Mouse (Mus musculus): Measurements from ENCODE around the gene Gm45753. TPM values are rescaled to one million over a fixed set of nuclear protein-coding genes. Genes with fewer than 3 reads are reported as not detected.

Gene Gm45753
- not detected in 2 replicates for polyA plus RNA-seq (2011; ENCODE audit: insufficient read depth, insufficient read length, low read depth, missing spikeins)

DNA sequence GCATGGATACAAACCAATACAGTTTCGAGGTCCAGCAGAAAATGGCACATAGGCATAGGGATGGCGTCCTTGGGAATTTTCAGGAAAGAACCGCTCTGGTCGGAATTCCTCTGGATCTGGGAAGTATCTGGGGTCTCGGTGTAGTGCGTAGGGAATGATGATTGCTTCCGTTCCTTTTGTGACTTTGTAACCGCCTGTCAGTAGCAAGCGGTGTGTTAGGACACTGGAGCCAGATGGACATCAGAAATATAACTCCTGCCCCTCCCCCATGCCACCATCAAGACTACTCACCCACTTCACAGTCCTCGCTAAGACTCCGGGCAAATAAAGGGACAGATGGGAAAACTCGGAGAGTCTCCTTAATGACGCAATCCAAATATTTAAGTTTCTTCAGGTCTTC lies at the start of gene Gm45753:
TSS of gene Gm45753 (minus strand) at position 101 of the 400 bp plus-strand sequence.
- Histone ChIP-seq H3K27me3 (ENCODE audit: control insufficient read depth, insufficient read depth, low read length, poor library complexity, severe bottlenecking) (no peaks in the 10 kb centered on the region), H3K36me3 (ENCODE audit: control insufficient read depth, insufficient read depth, low read length, poor library complexity, severe bottlenecking) (no peaks in the 10 kb centered on the region), H3K9ac (ENCODE audit: low read depth, poor library complexity, severe bottlenecking) (no peak within 1 kb of the TSS), H3K4me3 (ENCODE audit: low read depth, low read length) (no peak within 1 kb of the TSS), H3K9me3 (replicated peaks; ENCODE audit: control insufficient read depth, insufficient read depth, low read length, poor library complexity, severe bottlenecking) (no peaks in the 10 kb centered on the region), H3K4me1 (ENCODE audit: control insufficient read depth, insufficient read depth, low read length) (no peaks in the 10 kb centered on the region), H3K27ac (ENCODE audit: insufficient read depth, low read length) (no peak within 1 kb of the TSS)
- TF ChIP-seq POLR2A (IDR thresholded peaks at IDR 0.05; ENCODE audit: insufficient read depth, low read length), result no peak
- no peak for TF ChIP-seq CTCF (IDR thresholded peaks at IDR 0.05; ENCODE audit: low read depth, low read length)
- no peak for TF ChIP-seq EP300 (IDR thresholded peaks at IDR 0.05; ENCODE audit: insufficient read depth, low read depth, low read length)

DNA sequence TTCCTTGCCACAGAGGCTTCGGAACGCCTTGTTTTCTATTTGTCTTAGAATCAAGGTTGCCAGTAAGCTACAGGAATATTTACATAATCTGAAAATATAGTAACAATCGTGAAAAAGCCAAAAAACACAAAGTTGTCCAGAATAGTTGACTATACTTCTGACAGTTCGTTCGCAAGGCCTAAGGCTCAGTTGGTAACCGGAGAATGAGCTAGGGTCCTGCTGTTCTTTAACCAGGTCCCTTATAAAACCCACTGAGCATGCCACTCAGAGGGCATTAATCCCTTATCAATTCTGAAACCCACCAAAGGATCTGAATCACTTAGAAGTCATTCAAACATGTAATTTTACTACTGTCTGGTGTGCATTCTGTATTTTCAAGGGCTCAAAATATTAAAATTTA lies 47.5 kb upstream of the Gm45753 start:
- Histone ChIP-seq H3K9me3 (replicated peaks; ENCODE audit: control insufficient read depth, insufficient read depth, low read length, poor library complexity, severe bottlenecking) (no peaks in the 10 kb centered on the region), H3K9ac (ENCODE audit: low read depth, poor library complexity, severe bottlenecking) (no peak overlapping the region), H3K27ac (ENCODE audit: insufficient read depth, low read length) (no peak overlapping the region), H3K4me1 (ENCODE audit: control insufficient read depth, insufficient read depth, low read length) (no peaks in the 10 kb centered on the region), H3K27me3 (ENCODE audit: control insufficient read depth, insufficient read depth, low read length, poor library complexity, severe bottlenecking) (peaks cover 3% of the 10 kb centered on the region), H3K36me3 (ENCODE audit: control insufficient read depth, insufficient read depth, low read length, poor library complexity, severe bottlenecking) (no peaks in the 10 kb centered on the region), H3K4me3 (ENCODE audit: low read depth, low read length) (no peak overlapping the region)
- TF ChIP-seq POLR2A (IDR thresholded peaks at IDR 0.05; ENCODE audit: insufficient read depth, low read length) (no peak), CTCF (IDR thresholded peaks at IDR 0.05; ENCODE audit: low read depth, low read length) (no peak), EP300 (IDR thresholded peaks at IDR 0.05; ENCODE audit: insufficient read depth, low read depth, low read length) (no peak)

DNA sequence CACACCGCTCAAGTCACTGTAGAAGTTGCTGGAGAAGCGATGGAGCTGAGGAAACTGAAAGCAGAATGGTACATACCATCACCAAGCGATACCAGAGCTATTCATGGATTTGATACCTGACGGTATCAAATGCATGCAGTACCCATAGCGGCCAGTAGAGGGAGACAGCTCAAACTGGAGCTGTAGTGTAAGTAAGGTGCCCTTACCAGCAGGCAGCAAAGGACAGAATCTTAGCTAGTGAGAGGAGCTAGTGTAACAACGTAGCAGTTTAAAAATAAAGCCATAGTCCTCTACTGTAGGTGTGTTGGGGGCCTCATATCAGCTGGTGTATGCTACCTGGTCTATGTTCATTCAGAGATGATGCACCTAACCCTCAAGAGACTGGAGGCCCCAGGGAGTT lies 36.8 kb upstream of the Gm45753 start:
- Histone ChIP-seq H3K4me1 (ENCODE audit: control insufficient read depth, insufficient read depth, low read length) (no peaks in the 10 kb centered on the region), H3K27ac (ENCODE audit: insufficient read depth, low read length) (no peak overlapping the region), H3K4me3 (ENCODE audit: low read depth, low read length) (no peak overlapping the region), H3K36me3 (ENCODE audit: control insufficient read depth, insufficient read depth, low read length, poor library complexity, severe bottlenecking) (no peaks in the 10 kb centered on the region), H3K9me3 (replicated peaks; ENCODE audit: control insufficient read depth, insufficient read depth, low read length, poor library complexity, severe bottlenecking) (no peaks in the 10 kb centered on the region), H3K27me3 (ENCODE audit: control insufficient read depth, insufficient read depth, low read length, poor library complexity, severe bottlenecking) (no peaks in the 10 kb centered on the region), H3K9ac (ENCODE audit: low read depth, poor library complexity, severe bottlenecking) (no peak overlapping the region)
- TF ChIP-seq EP300 (IDR thresholded peaks at IDR 0.05; ENCODE audit: insufficient read depth, low read depth, low read length) (no peak), CTCF (IDR thresholded peaks at IDR 0.05; ENCODE audit: low read depth, low read length) (peak; percentile 68)

DNA sequence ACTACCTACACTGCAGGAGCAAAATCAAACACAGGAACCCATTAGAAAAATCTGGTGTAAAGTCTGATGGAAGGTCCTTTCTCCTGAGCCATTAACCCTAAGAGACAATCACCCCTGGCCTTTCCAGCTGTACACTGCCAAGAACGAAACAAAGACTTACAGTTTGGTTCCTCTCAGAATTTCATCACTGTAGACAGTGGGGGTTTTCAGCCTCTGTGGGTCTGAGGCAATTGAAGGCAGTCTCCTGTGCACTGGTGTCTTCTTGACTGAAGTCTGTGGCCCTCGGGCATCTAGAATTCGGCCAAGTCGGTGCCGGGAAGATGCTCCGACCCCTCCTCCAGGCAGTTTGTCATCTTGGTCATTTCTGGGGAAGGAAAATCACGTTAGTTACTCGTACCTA lies 36.0 kb upstream of the Gm45753 start:
- TF ChIP-seq CTCF (IDR thresholded peaks at IDR 0.05; ENCODE audit: low read depth, low read length), result no peak
- TF ChIP-seq EP300 (IDR thresholded peaks at IDR 0.05; ENCODE audit: insufficient read depth, low read depth, low read length), result no peak
- no peak for TF ChIP-seq POLR2A (IDR thresholded peaks at IDR 0.05; ENCODE audit: insufficient read depth, low read length)
- Histone ChIP-seq H3K9me3 (replicated peaks; ENCODE audit: control insufficient read depth, insufficient read depth, low read length, poor library complexity, severe bottlenecking) (no peaks in the 10 kb centered on the region), H3K27me3 (ENCODE audit: control insufficient read depth, insufficient read depth, low read length, poor library complexity, severe bottlenecking) (no peaks in the 10 kb centered on the region), H3K4me1 (ENCODE audit: control insufficient read depth, insufficient read depth, low read length) (no peaks in the 10 kb centered on the region), H3K9ac (ENCODE audit: low read depth, poor library complexity, severe bottlenecking) (no peak overlapping the region), H3K4me3 (ENCODE audit: low read depth, low read length) (no peak overlapping the region), H3K36me3 (ENCODE audit: control insufficient read depth, insufficient read depth, low read length, poor library complexity, severe bottlenecking) (no peaks in the 10 kb centered on the region), H3K27ac (ENCODE audit: insufficient read depth, low read length) (no peak overlapping the region)

DNA sequence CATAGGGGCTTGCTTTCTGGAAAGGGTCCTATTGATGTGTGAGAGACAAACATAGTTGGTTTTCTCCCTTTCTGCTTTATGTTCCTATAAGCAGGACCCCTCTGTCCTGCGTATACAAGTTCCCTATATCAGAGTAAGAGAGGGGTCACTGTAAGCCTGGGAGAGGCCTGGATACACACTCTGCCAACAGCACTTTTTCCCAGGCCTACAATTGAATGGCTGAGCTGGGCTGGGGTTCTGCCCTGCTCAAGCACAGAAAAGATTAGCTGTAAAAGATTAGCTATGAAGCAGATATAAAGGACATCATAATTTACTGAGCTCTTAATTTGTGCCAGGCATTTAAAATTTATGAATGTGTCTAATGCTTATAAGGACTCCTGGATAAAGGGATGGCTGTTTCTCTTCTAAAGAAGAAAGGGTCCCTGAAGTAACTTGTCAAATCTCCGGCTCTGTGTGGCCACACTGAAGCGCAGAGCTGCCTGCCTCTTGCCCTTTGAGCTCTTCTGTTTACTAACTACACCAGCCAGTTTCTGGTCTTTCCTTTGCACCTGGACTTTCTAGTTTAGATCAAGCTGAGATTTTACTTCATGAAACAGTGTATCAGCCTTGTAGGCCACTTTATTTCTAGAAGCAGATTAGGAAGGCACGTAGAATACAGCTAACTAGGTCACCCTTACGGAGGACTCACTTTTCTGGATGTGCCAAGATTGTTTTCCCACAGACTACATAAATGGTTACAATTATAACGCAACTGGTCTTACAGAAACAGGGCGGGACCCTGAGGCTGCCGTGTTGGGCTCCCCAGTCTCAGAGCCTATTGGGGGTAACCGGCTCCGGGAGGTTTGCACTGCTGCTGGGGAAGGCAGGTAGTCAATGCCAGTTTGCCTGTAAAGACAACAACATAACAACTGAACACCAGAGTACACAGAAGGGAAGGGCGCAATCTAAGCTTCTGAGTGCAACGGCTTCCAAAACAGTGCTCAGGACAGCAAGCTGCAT lies 33.7 kb upstream of the Gm45753 start:
- H3K36me3 ChIP-seq (ENCODE audit: control insufficient read depth, insufficient read depth, low read length, poor library complexity, severe bottlenecking), result no peaks in the 10 kb centered on the region
- H3K27me3 ChIP-seq (ENCODE audit: control insufficient read depth, insufficient read depth, low read length, poor library complexity, severe bottlenecking), result 0 out of 2 replicates have a peak, but pooled peaks cover 1% of the 10 kb centered on the region
- no peak overlapping the region for H3K4me3 ChIP-seq (ENCODE audit: low read depth, low read length)
- no peak overlapping the region for H3K27ac ChIP-seq (ENCODE audit: insufficient read depth, low read length)
- H3K4me1 ChIP-seq (ENCODE audit: control insufficient read depth, insufficient read depth, low read length), result no peaks in the 10 kb centered on the region
- TF ChIP-seq POLR2A (IDR thresholded peaks at IDR 0.05; ENCODE audit: insufficient read depth, low read length) (no peak), EP300 (IDR thresholded peaks at IDR 0.05; ENCODE audit: insufficient read depth, low read depth, low read length) (no peak), CTCF (IDR thresholded peaks at IDR 0.05; ENCODE audit: low read depth, low read length) (no peak)
- H3K9me3 ChIP-seq (replicated peaks; ENCODE audit: control insufficient read depth, insufficient read depth, low read length, poor library complexity, severe bottlenecking), result no peaks in the 10 kb centered on the region
- no peak overlapping the region for H3K9ac ChIP-seq (ENCODE audit: low read depth, poor library complexity, severe bottlenecking)

DNA sequence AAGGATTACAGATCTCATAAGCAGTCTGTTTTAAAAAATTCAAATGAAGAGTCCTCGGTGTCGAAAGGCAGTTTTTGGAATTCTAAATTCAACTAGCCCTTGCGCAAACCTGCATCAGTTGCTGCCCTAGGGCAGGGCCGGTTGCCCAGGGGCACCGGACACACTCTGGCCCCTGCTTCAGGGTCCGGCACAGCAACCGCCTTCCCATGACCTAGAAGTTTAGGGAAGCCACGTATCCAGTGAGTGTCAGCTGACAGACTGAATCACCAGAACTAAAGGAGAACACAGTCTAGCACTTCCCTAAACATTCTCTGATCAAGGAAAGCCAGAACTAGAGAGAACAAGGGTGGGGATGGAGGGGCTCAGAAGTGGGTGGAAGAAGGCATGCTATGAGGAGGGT lies 25.2 kb upstream of the Gm45753 start:
- H3K9me3 ChIP-seq (replicated peaks; ENCODE audit: control insufficient read depth, insufficient read depth, low read length, poor library complexity, severe bottlenecking), result 0 out of 2 replicates have a peak, but pooled peaks cover 2% of the 10 kb centered on the region
- TF ChIP-seq POLR2A (IDR thresholded peaks at IDR 0.05; ENCODE audit: insufficient read depth, low read length) (no peak), EP300 (IDR thresholded peaks at IDR 0.05; ENCODE audit: insufficient read depth, low read depth, low read length) (no peak), CTCF (IDR thresholded peaks at IDR 0.05; ENCODE audit: low read depth, low read length) (no peak)
- H3K27me3 ChIP-seq (ENCODE audit: control insufficient read depth, insufficient read depth, low read length, poor library complexity, severe bottlenecking), result peaks cover 7% of the 10 kb centered on the region
- peak overlapping the region; percentile 2; the same call in 1 of the 2 replicates for H3K9ac ChIP-seq (ENCODE audit: low read depth, poor library complexity, severe bottlenecking)
- no peaks in the 10 kb centered on the region for H3K4me1 ChIP-seq (ENCODE audit: control insufficient read depth, insufficient read depth, low read length)
- H3K27ac ChIP-seq (ENCODE audit: insufficient read depth, low read length), result no peak overlapping the region
- H3K4me3 ChIP-seq (ENCODE audit: low read depth, low read length), result peak overlapping the region; percentile 48
- no peaks in the 10 kb centered on the region for H3K36me3 ChIP-seq (ENCODE audit: control insufficient read depth, insufficient read depth, low read length, poor library complexity, severe bottlenecking)
